Mouse (Mus musculus) heart, adult 2 months (tissue): ENCODE data around the gene Aldh1l1.
A peak's percentile ranks its signal among the peaks of the same experiment; 100 is the strongest.

Experiments
- CTCF ChIP-seq: fragments of 200-600 bp; IDR thresholded peaks from 2 replicates; pipeline ENCODE4 v1.8.1; 2022; ENCODE audit warnings: antibody characterized with exemption, mild to moderate bottlenecking, moderate library complexity
- POLR2A ChIP-seq: fragments of 200-500 bp; IDR thresholded peaks from 2 replicates; pipeline ENCODE4 v1.6.1; 2011; ENCODE audit warnings: mild to moderate bottlenecking, low read depth, low read length, control low read depth; ENCODE audit not compliant: insufficient read depth

DNA sequence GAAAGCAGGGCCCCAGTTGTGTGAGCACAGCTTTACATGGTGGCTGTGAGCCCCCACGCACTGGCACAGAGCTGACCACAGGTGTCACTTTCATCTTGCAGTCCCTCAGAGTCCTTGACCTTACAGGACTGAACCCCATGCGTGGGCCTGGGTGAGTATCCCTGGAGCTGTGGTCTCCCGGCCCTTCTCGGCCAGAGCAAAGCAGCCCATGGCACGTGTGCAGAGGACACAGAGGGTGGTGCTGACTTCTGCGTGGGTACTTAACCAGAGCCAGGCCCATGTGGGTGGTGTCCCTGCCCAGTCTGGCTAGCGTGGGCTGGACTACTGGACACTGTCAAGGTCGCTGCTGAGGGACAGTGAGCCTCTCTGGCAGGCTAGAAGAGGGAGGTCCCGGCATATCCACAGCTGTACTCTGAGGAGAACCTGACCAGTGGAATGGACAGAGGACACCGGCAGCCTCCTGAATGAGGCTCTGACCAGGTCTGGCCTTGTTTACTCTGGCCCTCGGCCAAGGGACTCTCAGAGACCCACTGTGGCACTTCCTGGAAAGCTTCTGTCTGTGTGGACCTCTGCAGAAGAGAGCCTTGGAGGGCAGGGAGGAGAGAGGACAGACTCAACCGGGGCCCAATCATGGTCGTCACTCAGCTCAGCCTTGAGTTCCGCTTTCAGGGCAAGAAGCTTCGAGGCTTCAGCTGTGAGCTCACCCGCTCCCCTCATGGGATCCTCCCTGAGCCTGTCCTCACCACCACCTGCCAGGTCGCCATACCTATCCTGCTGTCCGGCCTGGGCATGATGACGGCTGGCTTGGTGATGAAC, 132.8 kb downstream of the Aldh1l1 start:
- no peak for TF ChIP-seq CTCF
- TF ChIP-seq POLR2A: peak; percentile 49; the same call in 1 of the 2 replicates
